Mouse (Mus musculus) heart, embryonic 12.5 days (tissue): ENCODE data around the gene Chrna1. TPM values are rescaled to one million over a fixed set of nuclear protein-coding genes. Genes with fewer than 3 reads are reported as not detected.

Experiments
- ATAC-seq: fragments of 200-750 bp; cut with Nextera tagmentation; 2 replicates; pipeline ENCODE4 v1.8.0; 2017; ENCODE audit warnings: moderate TSS enrichment, moderate library complexity; ENCODE audit not compliant: insufficient number of reproducible peaks, low FRiP score
- H3K27ac ChIP-seq: fragments of 300-500 bp; sonication (generic); 2 replicates; pipeline ENCODE4 v1.5.1; 2016; ENCODE audit warnings: mild to moderate bottlenecking, moderate library complexity; ENCODE audit not compliant: poor library complexity, severe bottlenecking
- H3K27me3 ChIP-seq: fragments of 300-500 bp; sonication (generic); replicated peaks from 2 replicates; pipeline ENCODE4 v1.6.1; 2016; ENCODE audit warnings: mild to moderate bottlenecking, moderate library complexity
- H3K36me3 ChIP-seq: fragments of 300-500 bp; sonication (generic); 2 replicates; pipeline ENCODE4 v1.6.1; 2016; ENCODE audit warnings: mild to moderate bottlenecking, moderate library complexity
- H3K4me1 ChIP-seq: fragments of 300-500 bp; sonication (generic); replicated peaks from 2 replicates; pipeline ENCODE4 v1.6.1; 2016; ENCODE audit warnings: mild to moderate bottlenecking
- H3K4me2 ChIP-seq: fragments of 300-500 bp; sonication (generic); 2 replicates; pipeline ENCODE4 v1.6.1; 2016; ENCODE audit warnings: mild to moderate bottlenecking, moderate library complexity
- H3K4me3 ChIP-seq: fragments of 300-500 bp; sonication (generic); 2 replicates; pipeline ENCODE4 v1.5.1; 2016; ENCODE audit warnings: mild to moderate bottlenecking
- H3K9ac ChIP-seq: fragments of 300-500 bp; sonication (generic); 2 replicates; pipeline ENCODE4 v1.6.1; 2016; ENCODE audit warnings: mild to moderate bottlenecking, moderate library complexity
- H3K9me3 ChIP-seq: fragments of 300-500 bp; sonication (generic); replicated peaks from 2 replicates; pipeline ENCODE4 v1.6.1; 2016; ENCODE audit warnings: mild to moderate bottlenecking, moderate library complexity
- WGBS: fragments of 180-500 bp; shearing (Covaris S2); methylation state at CpG from one replicate; pipeline ENCODE4 v1.1.7; 2016; 5-methylcytosine and 5-hydroxymethylcytosine counted together
- polyA plus RNA-seq: library from polyadenylated mRNA; unstranded; fragments of >200 nt; fragmentation: Nextera tagmentation; extraction: Ambion mirVana; gene quantifications from 2 replicates; pipeline ENCODE4 v1.2.1, GENCODE M21; 2016

Gene Chrna1
- 0.06 and 0.14 TPM in 2 replicates for polyA plus RNA-seq

DNA sequence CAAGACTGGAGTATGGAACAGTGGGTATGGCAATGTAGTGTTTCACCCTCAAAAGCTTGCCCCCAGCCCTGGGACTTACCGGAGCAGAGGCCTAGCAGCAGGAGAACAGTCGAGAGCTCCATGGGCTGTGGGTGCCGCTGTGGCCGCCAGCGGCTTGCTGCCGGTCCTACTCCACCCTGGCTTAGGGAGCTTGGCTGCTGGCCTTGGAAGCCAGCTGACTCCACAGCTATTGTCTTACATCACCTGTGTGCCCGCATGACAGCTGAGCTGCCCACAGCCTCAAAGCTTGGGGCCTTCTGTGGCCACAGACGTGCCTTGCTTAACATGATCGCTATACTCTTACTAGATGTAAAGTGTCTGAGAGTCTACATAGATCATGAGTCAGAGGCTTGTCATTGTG lies at the start of gene Chrna1:
Gene Chrna1, minus strand, starts transcription at position 173 of the 400 bp plus-strand sequence.
- no peaks in the 10 kb centered on the region for H3K36me3 ChIP-seq
- no peaks in the 10 kb centered on the region for H3K27me3 ChIP-seq
- peaks cover 2% of the 10 kb centered on the region for H3K4me1 ChIP-seq
- 84% methylated on average over 9 of the region's 9 CpGs for WGBS
- H3K4me3 ChIP-seq, result no peak within 1 kb of the TSS
- H3K27ac ChIP-seq, result no peak within 1 kb of the TSS
- H3K9ac ChIP-seq, result no peak within 1 kb of the TSS
- ATAC-seq, result no peak
- no peaks in the 10 kb centered on the region for H3K9me3 ChIP-seq
- H3K4me2 ChIP-seq, result no peak within 1 kb of the TSS

DNA sequence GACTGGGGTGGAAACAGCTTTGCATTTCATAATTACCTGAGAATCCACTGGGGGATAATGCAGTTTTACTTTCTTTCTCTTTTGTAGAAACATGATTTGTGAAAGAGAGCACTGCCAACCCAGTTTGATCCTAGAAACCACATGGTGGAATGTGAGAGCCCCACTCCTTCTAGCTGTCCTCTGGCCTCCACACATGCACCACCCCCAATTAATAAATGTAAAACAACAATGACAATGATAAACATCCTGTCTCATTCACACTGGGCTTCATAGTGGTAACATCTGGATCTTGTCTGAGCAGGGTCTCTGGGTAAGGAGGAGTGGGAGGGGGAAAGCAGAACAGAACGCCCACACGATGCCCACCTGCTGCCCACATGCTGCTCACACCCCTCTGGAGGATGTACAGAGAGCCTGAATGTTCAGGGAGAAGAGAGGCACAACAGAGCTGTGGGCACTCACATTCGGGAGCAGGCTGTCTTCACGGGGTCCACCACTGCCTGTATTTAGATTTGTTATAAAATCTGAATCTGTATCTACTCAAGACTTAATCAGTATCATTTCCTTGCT lies 38.4 kb upstream of the Chrna1 start:
- no peaks in the 10 kb centered on the region for H3K27me3 ChIP-seq
- 82% methylated on average over 4 of the region's 4 CpGs for WGBS
- no peaks in the 10 kb centered on the region for H3K4me1 ChIP-seq

DNA sequence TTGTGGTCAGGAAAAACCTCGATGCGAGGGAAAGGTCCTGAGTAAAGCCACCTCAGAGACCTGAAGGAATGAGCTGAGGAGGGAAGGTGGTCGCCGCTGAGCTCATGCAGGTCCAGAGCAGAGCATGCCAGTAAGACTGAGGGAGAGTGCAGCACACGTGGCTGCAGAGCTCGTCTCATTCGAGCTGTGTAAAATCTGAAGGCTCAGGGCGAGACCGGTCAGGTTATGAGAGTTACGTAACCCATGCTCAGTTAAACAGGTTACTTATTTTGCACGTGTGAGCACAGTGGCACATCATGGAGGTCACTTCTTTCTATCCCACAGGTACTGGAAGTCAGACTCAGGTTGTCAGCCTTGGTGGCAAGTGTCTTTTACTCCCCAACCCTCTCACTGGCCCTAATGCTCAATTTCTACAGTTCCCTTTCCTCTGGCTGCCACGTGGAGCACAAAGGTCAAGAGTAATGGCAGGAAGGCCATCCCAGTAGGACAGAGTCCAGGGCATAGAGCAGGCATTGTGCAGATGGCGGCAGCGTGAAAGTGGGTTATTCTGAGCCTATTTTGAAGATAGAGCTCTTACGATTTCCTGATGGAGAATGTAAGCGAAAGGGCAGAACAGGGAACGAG lies 36.4 kb upstream of the Chrna1 start:
- peaks cover 37% of the 10 kb centered on the region for H3K36me3 ChIP-seq
- no peak for ATAC-seq
- 82% methylated on average over 17 of the region's 17 CpGs for WGBS

More for the DNA sequence above, 38.4 kb upstream of the Chrna1 start:
- Histone ChIP-seq H3K9ac (no peak overlapping the region), H3K27ac (no peak overlapping the region), H3K4me2 (no peak overlapping the region), H3K4me3 (no peak overlapping the region), H3K36me3 (peaks cover 40% of the 10 kb centered on the region), H3K9me3 (no peaks in the 10 kb centered on the region)
- ATAC-seq, result no peak

DNA sequence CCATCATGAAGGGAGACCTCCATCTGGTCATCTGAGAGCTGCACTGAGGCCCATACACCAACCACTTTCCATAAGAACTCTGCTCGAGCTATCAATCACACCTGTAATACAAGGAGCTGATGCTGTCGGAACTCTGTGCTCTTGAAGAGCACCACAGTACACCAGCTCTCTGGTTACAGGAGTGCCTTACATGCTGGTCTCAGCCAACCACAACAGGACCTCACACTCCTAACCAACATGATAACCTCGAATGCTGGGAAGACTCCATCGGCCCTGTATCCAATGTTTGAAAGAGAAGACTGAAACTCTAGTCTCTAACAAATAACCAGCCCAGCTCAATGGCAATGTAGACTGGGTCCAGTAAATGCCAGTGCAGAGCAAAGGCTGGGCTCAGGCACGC lies 35.3 kb upstream of the Chrna1 start:
- Histone ChIP-seq H3K9ac (no peak overlapping the region), H3K4me3 (no peak overlapping the region), H3K9me3 (no peaks in the 10 kb centered on the region), H3K27me3 (no peaks in the 10 kb centered on the region), H3K4me2 (no peak overlapping the region), H3K36me3 (peaks cover 34% of the 10 kb centered on the region), H3K27ac (no peak overlapping the region), H3K4me1 (no peaks in the 10 kb centered on the region)
- ATAC-seq, result no peak
- WGBS, result 85% methylated on average over 5 of the region's 5 CpGs

More for the DNA sequence above, 36.4 kb upstream of the Chrna1 start:
- Histone ChIP-seq H3K9ac (no peak overlapping the region), H3K4me1 (no peaks in the 10 kb centered on the region), H3K4me3 (no peak overlapping the region), H3K4me2 (no peak overlapping the region), H3K9me3 (no peaks in the 10 kb centered on the region), H3K27ac (no peak overlapping the region), H3K27me3 (no peaks in the 10 kb centered on the region)

DNA sequence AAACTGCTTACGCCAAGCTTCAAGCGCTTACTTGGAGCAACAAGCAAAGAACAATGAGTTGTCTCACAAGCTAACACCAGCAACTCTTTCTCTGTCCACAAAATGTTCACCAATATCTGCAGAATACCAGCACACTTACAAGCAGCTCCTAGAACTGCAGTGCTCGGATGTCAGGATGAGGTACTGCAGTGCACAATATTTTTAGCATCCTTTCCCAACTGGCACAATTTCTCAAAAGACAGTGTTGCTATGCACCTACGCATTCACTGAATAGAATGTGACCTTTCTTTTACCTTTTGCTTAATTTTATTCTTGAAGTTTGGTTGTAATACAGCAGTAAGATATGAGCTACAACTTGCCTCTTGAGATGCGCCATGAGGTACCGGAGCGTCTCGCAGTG lies 34.2 kb upstream of the Chrna1 start:
- no peak overlapping the region for H3K9ac ChIP-seq
- H3K27ac ChIP-seq, result no peak overlapping the region
- 91% methylated on average over 8 of the region's 8 CpGs for WGBS
- no peak overlapping the region for H3K4me2 ChIP-seq
- peaks cover 5% of the 10 kb centered on the region; the same call in 1 of the 2 replicates for H3K4me1 ChIP-seq
- H3K9me3 ChIP-seq, result no peaks in the 10 kb centered on the region
- H3K36me3 ChIP-seq, result peaks cover 34% of the 10 kb centered on the region
- ATAC-seq, result no peak
- no peaks in the 10 kb centered on the region for H3K27me3 ChIP-seq
- H3K4me3 ChIP-seq, result no peak overlapping the region

DNA sequence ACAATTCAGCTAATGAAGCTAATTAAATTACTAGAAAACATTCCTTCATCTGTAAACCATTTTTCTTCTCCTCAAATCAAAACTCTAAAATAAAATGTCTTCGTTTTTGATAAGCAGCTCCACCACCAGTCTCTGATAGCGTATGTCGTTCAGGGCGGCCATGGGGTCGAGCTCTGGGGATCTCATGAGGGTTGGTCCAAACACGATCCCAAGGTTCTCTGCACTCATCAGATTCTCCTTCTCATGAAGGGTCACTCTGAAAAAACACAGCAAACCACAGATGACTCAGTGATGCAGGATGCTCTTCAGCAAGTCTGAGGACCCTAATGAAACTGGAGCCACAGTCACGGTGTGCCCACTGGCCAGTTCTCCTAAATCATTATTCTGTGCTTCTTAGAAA lies 32.8 kb upstream of the Chrna1 start:
- peaks cover 34% of the 10 kb centered on the region for H3K36me3 ChIP-seq
- no peak for ATAC-seq
- 83% methylated on average over 7 of the region's 7 CpGs for WGBS
- H3K4me3 ChIP-seq, result no peak overlapping the region
- no peak overlapping the region for H3K4me2 ChIP-seq
- peaks cover 8% of the 10 kb centered on the region for H3K4me1 ChIP-seq
- no peaks in the 10 kb centered on the region for H3K27me3 ChIP-seq
- H3K9ac ChIP-seq, result no peak overlapping the region
- H3K27ac ChIP-seq, result no peak overlapping the region
- no peaks in the 10 kb centered on the region for H3K9me3 ChIP-seq

DNA sequence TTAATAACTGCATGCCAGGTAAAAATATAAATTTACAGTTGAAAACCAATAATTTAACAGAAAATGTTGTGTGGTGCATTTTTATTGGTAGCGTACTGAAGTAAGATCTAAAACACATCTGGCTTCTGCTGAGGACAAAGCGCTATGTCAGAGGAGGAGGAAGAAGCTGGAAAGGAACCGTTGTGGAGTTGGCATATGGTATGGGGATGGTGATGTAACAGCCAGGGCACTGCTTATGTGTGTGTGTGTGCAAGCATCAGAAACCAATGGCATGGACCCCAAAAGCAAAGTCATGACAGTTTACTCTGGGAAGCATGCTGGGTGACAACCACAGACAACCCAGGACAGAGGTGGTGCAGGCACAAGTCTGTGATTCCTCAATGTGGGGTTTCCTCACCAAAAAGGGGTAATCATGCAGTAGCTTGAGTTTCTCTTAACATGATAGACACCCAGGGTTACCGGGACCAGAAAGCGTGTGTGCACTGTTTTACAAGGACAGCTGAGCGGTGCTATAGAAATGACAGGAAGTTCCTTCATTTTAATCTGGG lies 32.3 kb upstream of the Chrna1 start:
- WGBS, result 89% methylated on average over 6 of the region's 6 CpGs
- peaks cover 13% of the 10 kb centered on the region for H3K4me1 ChIP-seq
- H3K9me3 ChIP-seq, result no peaks in the 10 kb centered on the region
- H3K27ac ChIP-seq, result no peak overlapping the region
- no peak overlapping the region for H3K4me2 ChIP-seq
- H3K27me3 ChIP-seq, result no peaks in the 10 kb centered on the region
- H3K4me3 ChIP-seq, result no peak overlapping the region
- ATAC-seq, result no peak
- peaks cover 31% of the 10 kb centered on the region for H3K36me3 ChIP-seq
- H3K9ac ChIP-seq, result no peak overlapping the region

DNA sequence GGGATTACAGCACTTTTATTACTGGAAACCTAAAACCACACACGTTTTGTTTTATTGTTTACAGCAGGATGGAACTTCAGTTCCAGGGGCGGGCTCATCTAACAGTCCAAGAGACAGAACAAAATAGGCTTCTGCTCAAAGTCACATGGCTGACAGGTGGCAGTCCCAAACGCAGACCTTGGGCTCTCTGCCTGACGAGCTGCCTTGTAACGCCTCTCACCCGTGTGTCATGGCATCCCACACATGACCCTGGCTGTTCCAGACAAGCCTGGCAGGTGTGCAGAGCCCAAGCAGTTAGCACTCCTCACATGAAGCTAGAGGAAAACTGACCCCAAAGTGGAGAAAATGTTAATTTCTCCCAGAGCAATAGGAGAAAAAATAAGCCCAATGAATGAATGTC lies 31.7 kb upstream of the Chrna1 start:
- peaks cover 19% of the 10 kb centered on the region for H3K4me1 ChIP-seq
- ATAC-seq, result no peak
- 70% methylated on average over 6 of the region's 6 CpGs for WGBS
- no peaks in the 10 kb centered on the region for H3K27me3 ChIP-seq
- H3K9me3 ChIP-seq, result no peaks in the 10 kb centered on the region
- H3K4me3 ChIP-seq, result no peak overlapping the region
- H3K36me3 ChIP-seq, result peaks cover 28% of the 10 kb centered on the region
- no peak overlapping the region for H3K9ac ChIP-seq
- no peak overlapping the region for H3K4me2 ChIP-seq
- no peak overlapping the region for H3K27ac ChIP-seq

DNA sequence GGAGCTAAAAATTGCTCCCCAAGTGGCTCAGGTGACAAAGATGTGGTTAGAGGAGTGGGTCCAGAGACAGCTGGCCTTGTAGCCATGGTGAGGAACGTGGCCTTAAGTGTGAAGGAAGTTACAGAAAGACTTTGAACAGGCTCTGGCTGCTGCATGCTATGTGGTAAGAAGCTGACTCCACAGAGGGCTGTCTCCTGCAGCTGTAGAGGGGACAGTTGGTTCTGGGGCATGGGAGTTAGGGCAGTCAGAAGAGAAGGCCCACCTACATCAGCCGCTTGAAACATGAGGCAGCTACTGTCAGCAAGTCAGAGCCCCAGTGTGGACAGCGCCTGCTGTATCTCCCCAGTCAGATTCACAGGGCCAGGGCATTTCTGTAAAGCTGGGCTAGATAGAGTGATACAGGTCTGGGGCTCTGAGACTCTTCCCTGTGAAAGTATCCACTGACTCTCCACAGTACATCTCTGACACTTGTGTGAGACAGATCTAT lies 29.6 kb upstream of the Chrna1 start:
- H3K9me3 ChIP-seq, result no peaks in the 10 kb centered on the region
- H3K27ac ChIP-seq, result no peak overlapping the region
- 52% methylated on average over 3 of the region's 3 CpGs for WGBS
- H3K4me3 ChIP-seq, result no peak overlapping the region
- H3K36me3 ChIP-seq, result peaks cover 18% of the 10 kb centered on the region
- H3K9ac ChIP-seq, result no peak overlapping the region
- H3K4me1 ChIP-seq, result peaks cover 31% of the 10 kb centered on the region
- H3K4me2 ChIP-seq, result no peak overlapping the region
- no peak for ATAC-seq
- H3K27me3 ChIP-seq, result no peaks in the 10 kb centered on the region

DNA sequence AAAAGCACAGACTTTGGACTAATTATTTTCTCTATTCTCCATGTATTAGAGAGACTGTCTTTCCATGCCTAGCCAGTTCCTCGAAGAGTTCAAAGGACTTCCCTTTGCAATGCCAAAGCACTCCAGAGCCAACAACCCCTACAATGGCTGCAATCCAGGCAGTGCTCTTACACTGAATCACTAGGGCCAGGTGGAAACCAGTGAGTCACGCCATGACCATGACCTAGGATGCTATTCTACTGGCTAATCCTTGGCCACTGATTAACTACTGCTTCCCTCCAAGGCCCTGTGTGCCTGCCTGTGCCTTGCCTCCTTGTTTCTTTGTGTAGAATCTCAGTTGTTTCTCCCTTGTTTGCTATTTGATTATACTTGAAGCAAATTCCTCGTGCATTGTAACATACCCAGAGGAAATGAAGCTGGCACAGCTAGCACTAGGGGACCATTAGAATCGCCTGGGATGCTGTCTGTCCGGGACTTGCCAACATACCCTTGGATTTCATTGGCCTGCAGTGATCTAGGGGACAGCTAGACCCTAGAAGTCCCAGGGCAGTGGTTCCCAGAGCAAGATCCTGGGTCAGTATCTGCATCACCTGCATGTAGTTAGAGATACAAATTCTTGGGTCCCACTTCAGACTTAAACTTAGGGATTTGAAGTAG lies 29.1 kb upstream of the Chrna1 start:
- Histone ChIP-seq H3K27me3 (no peaks in the 10 kb centered on the region), H3K9me3 (no peaks in the 10 kb centered on the region), H3K4me3 (no peak overlapping the region), H3K27ac (no peak overlapping the region), H3K4me2 (no peak overlapping the region), H3K9ac (no peak overlapping the region), H3K36me3 (peaks cover 12% of the 10 kb centered on the region), H3K4me1 (peaks cover 31% of the 10 kb centered on the region)
- no peak for ATAC-seq
- WGBS, result 76% methylated on average over 5 of the region's 5 CpGs

DNA sequence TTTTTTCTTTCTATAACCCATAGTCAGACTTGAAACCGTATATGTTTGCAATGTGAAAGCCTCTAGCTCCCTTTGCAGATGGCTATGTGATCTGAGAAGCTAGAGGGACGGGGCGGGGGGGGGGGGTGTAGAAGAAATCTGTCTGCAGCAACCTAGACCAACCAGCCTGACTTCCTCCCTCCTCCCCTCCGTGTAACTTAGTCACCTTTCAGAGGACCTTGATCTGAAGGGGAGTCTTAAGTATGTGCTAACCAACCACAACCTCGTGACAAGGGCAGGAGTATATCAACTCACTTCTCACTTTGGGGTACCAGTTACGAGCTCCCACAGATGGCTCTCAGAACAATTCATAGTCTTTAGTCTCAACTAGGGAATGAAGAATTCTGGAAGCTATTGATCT lies 28.3 kb upstream of the Chrna1 start:
- 71% methylated on average over 6 of the region's 6 CpGs for WGBS
- Histone ChIP-seq H3K4me1 (peaks cover 31% of the 10 kb centered on the region), H3K27me3 (no peaks in the 10 kb centered on the region), H3K4me2 (no peak overlapping the region), H3K9ac (no peak overlapping the region), H3K36me3 (peaks cover 10% of the 10 kb centered on the region; the same call in 1 of the 2 replicates), H3K27ac (no peak overlapping the region), H3K4me3 (no peak overlapping the region), H3K9me3 (no peaks in the 10 kb centered on the region)
- ATAC-seq, result no peak
